Mouse (Mus musculus) layer of hippocampus, adult 8-10 months (tissue): ENCODE measurements around the gene Dagla. TPM values are rescaled to one million over a fixed set of nuclear protein-coding genes. Genes with fewer than 3 reads are reported as not detected.

Source experiments
- DNase-seq, 2 experiments: peaks; one replicate each; pipeline ENCODE4 v3.0.0; 2022; ENCODE audit warnings: low spot score in 2 of 2
- total RNA-seq, 4 experiments: library from RNA; stranded (reverse); gene quantifications; 2 replicates each; pipeline ENCODE4 v1.2.4; 2022

Dagla gene
- total RNA-seq, 4 experiments from 2014 or later: 94.1 to 109 (median 104) TPM

- DNase-seq: peak; percentile 90 to 93
Measured at GRCm38 (mm10) chr19:10203848-10204615, 100.6 kb downstream of the Dagla start, which contains the start of the genes Tmem258 and Fen1. Gene Tmem258 (plus strand): TSS chr19:10204014. Gene Fen1 (minus strand): TSS chr19:10204169.

GRCm38 (mm10) chr19:10203146-10203847, 101.4 kb downstream of the Dagla start:
- DNase-seq: no peak

GRCm38 (mm10) chr19:10198723-10199122, 106.0 kb downstream of the Dagla start:
- DNase-seq: peak in 1 of 2 experiments; percentile 80

- no peak for DNase-seq
Measured at GRCm38 (mm10) chr19:10198286-10198685, 106.4 kb downstream of the Dagla start.

GRCm38 (mm10) chr19:10197130-10197529, 107.5 kb downstream of the Dagla start:
- no peak for DNase-seq

Other genes with a start within 250 kb of the Dagla start
- gene Fads2, start 203.1 kb downstream of the Dagla start, total RNA-seq: 100 to 1,000 TPM; 152 to 168 (median 162) TPM
- 100 to 1,000 TPM; 188 to 213 (median 199) TPM for gene Fads1, start 122.0 kb downstream of the Dagla start, total RNA-seq
- 10 to 100 TPM; 73.3 to 92.9 (median 81.3) TPM for gene Tmem258, start 100.9 kb downstream of the Dagla start, total RNA-seq
- gene Fen1, start 100.7 kb downstream of the Dagla start, total RNA-seq: 10 to 100 TPM in 2 of 4 experiments, 1 to 10 TPM in 2; 8.9 to 12.2 (median 9.9) TPM
- gene Myrf, start 64.1 kb downstream of the Dagla start, total RNA-seq: 10 to 100 TPM; 31.6 to 37.2 (median 36.7) TPM
- 100 to 1,000 TPM; 241 to 317 (median 281) TPM for gene Syt7, start 84.2 kb upstream of the Dagla start, total RNA-seq
- 10 to 100 TPM; 47.8 to 70.9 (median 54.8) TPM for gene Lrrc10b, start 152.6 kb upstream of the Dagla start, total RNA-seq
- 1 to 10 TPM; 1.4 to 3.4 (median 1.9) TPM for gene Ppp1r32, start 178.1 kb upstream of the Dagla start, total RNA-seq
- gene Cpsf7, start 220.4 kb upstream of the Dagla start, total RNA-seq: 10 to 100 TPM; 75.6 to 85.5 (median 83.0) TPM
- gene Sdhaf2, start 221.3 kb upstream of the Dagla start, total RNA-seq: 10 to 100 TPM; 48.8 to 64.9 (median 58.2) TPM